Mouse (Mus musculus) adrenal gland, postnatal 36 days (tissue): ENCODE results near the gene Entpd3. TPM values are rescaled to one million over a fixed set of nuclear protein-coding genes. Genes with fewer than 3 reads are reported as not detected.

ENCODE experiments used
- DNase-seq, 2 experiments: peaks; one replicate each; pipeline ENCODE4 v3.0.0; 2021; ENCODE audit warnings: mixed read lengths in 1 of 2
- total RNA-seq, 2 experiments: library from RNA; stranded (reverse); gene quantifications; 2 replicates each; pipeline ENCODE4 v1.2.3; 2021

Entpd3 gene
- total RNA-seq, 2 experiments from 2014 or later: 0.40 to 2.9 TPM

- DNase-seq: peak; percentile 37 to 71
These were observed 6.1 kb upstream of the Entpd3 start for GRCm38 (mm10) chr9:120533446-120533950.

- no peak for DNase-seq
These were observed 1.8 kb downstream of the Entpd3 start for GRCm38 (mm10) chr9:120541411-120541810.

GRCm38 (mm10) chr9:120542241-120542640 lies 2.6 kb downstream of the Entpd3 start:
- DNase-seq: no peak

GRCm38 (mm10) chr9:120545994-120546393 lies 6.4 kb downstream of the Entpd3 start:
- no peak for DNase-seq

- DNase-seq: no peak
These were observed 6.9 kb downstream of the Entpd3 start for GRCm38 (mm10) chr9:120546482-120546881.

GRCm38 (mm10) chr9:120547026-120547668 lies 7.5 kb downstream of the Entpd3 start:
- DNase-seq: no peak

GRCm38 (mm10) chr9:120550778-120551177 lies 11.2 kb downstream of the Entpd3 start:
- DNase-seq: no peak

GRCm38 (mm10) chr9:120563590-120563989 lies 24.0 kb downstream of the Entpd3 start:
- DNase-seq: no peak

GRCm38 (mm10) chr9:120564247-120564646 lies 24.6 kb downstream of the Entpd3 start:
- DNase-seq: no peak

GRCm38 (mm10) chr9:120566384-120566783 lies 26.8 kb downstream of the Entpd3 start:
- no peak for DNase-seq

GRCm38 (mm10) chr9:120568917-120569316 lies 29.3 kb downstream of the Entpd3 start:
- DNase-seq: no peak

GRCm38 (mm10) chr9:120569721-120570333 lies 30.2 kb downstream of the Entpd3 start:
- peak; percentile 39 to 59 for DNase-seq

- no peak for DNase-seq
These were observed 30.7 kb downstream of the Entpd3 start for GRCm38 (mm10) chr9:120570334-120570725.

- peak; percentile 99 for DNase-seq
These were observed 31.3 kb downstream of the Entpd3 start, which contains the start of gene Rpl14 for GRCm38 (mm10) chr9:120570741-120571592. Gene Rpl14 (plus strand): TSS chr9:120571444.

GRCm38 (mm10) chr9:120571593-120572385 lies 32.2 kb downstream of the Entpd3 start:
- DNase-seq: no peak

GRCm38 (mm10) chr9:120575748-120576661 lies 36.4 kb downstream of the Entpd3 start:
- DNase-seq: no peak

- no peak for DNase-seq
These were observed 37.0 kb downstream of the Entpd3 start for GRCm38 (mm10) chr9:120576662-120577013.

GRCm38 (mm10) chr9:120577133-120577651 lies 37.6 kb downstream of the Entpd3 start:
- DNase-seq: peak; percentile 91 to 92

GRCm38 (mm10) chr9:120577706-120578405 lies 38.2 kb downstream of the Entpd3 start:
- no peak for DNase-seq

GRCm38 (mm10) chr9:120578701-120579100 lies 39.1 kb downstream of the Entpd3 start:
- no peak for DNase-seq
